Mouse (Mus musculus): Measurements from ENCODE around the gene Dync1li1.

DNA sequence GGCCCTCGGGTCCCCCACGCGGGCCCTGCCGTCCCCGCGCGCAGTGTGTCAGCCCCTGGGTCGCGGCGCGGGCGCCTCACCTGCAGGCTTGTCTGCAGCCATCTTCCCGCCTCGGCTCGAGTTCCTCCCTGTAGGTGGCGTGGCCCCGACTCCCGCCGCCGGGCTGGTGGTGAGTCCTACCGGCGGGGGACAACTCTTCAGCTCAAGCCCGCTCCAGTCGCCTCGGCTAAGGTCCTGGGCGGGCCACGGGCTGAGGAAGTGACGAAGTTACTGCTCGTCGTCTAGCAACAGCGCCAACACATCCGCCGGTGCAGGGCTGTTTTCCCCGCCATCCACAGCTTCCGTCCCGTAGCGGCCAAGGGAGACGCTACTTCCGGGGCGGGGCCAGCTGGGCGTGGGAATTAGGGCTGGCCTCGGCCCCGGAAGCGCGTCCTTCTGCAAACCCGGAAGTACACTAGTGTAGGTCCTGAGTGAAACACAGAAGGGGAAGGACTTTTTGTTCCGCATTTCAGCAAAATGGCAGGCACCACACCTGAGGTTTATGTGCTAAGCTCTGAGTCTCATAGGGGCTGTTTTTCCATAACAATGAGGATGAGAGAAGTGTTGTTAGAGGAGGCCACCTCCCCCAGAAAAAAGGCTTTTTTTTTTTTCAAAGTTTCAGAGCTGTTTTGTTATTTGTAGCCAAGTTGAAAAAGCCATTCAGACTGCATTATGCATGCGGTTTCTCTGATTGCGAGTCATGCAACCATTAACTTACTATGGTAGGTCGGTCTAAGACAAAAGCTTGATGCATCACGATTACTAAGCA lies 48.5 kb upstream of the Dync1li1 start, which contains the start of gene Cnot10:
- TF ChIP-seq POLR2A (IDR thresholded peaks at IDR 0.05; ENCODE audit: low read depth, low read length) = peak; percentile 78
- 0 out of 2 replicates have a peak, but pooled peaks have one; percentile 27 for TF ChIP-seq CTCF (IDR thresholded peaks at IDR 0.05; ENCODE audit: extremely low read depth, insufficient read length, insufficient replicate concordance, low read depth, low read length)
